Mouse (Mus musculus) thymus, adult 2 months (tissue): ENCODE results near the gene Anapc11.

Source experiments
- CTCF ChIP-seq: fragments of 200-500 bp; IDR thresholded peaks from 2 replicates; pipeline ENCODE4 v1.5.1; 2012; ENCODE audit warnings: mild to moderate bottlenecking, control low read depth, low read length, moderate library complexity, borderline replicate concordance; ENCODE audit not compliant: control insufficient read depth, poor library complexity, insufficient read depth; ENCODE audit errors: extremely low read depth
- POLR2A ChIP-seq: fragments of 200-500 bp; IDR thresholded peaks from 2 replicates; pipeline ENCODE4 v1.6.1; 2012; ENCODE audit warnings: mild to moderate bottlenecking, low read length, control low read depth, moderate library complexity; ENCODE audit not compliant: control insufficient read depth, poor library complexity, insufficient read depth; ENCODE audit errors: extremely low read depth

DNA sequence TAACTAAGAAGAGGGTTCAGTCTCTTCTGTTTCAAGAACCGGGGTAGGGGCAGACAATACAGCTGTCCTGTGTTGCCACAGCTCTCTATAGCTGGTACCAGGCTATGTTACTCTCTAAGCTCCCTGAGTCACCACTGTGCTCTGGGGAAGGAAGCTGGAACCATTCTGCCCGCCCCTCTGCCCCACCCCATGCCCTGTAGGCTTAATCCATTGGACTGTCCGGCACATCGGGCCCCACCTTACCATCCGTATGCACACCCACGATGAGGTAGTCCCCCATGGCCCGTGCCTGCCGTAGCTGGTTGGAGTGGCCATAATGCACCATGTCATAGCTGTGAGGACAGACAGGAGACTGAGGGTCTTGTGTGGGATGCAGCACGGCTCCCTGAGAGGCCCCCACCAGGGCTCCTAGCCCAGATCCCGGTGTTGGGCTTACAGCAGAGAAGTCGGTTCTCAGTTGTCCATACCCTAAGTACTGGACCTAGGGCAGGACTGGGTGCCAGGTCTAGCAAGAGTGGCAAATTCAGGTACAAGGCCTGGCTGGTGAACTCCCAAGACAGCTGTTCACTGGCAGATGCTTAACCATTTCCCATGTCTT is 17.5 kb downstream of the Anapc11 start:
- TF ChIP-seq CTCF (no peak), POLR2A (no peak)
